Mouse (Mus musculus) stomach, postnatal 0 days (tissue): ENCODE data around the gene Nmral1. TPM values are rescaled to one million over a fixed set of nuclear protein-coding genes. Genes with fewer than 3 reads are reported as not detected.

Source experiments
- ATAC-seq: fragments of 200-750 bp; cut with Nextera tagmentation; 2 replicates; pipeline ENCODE4 v1.8.0; 2017; ENCODE audit not compliant: low FRiP score, low TSS enrichment
- DNase-seq: peaks from one replicate; pipeline ENCODE4 v3.0.0-alpha.2; 2016; ENCODE audit warnings: low spot score
- H3K27ac ChIP-seq: fragments of 300-500 bp; sonication (generic); replicated peaks from 2 replicates; pipeline ENCODE4 v1.5.1; 2014; ENCODE audit warnings: mild to moderate bottlenecking, control low read depth
- H3K27me3 ChIP-seq: fragments of 300-500 bp; sonication (generic); 2 replicates; pipeline ENCODE4 v1.6.1; 2014; ENCODE audit warnings: low read length; ENCODE audit not compliant: control insufficient read depth, insufficient read depth
- H3K36me3 ChIP-seq: fragments of 300-500 bp; sonication (generic); 2 replicates; pipeline ENCODE4 v1.6.1; 2014; ENCODE audit warnings: low read length, mixed read lengths; ENCODE audit not compliant: control insufficient read depth, insufficient read depth
- H3K4me1 ChIP-seq: fragments of 300-500 bp; sonication (generic); replicated peaks from 2 replicates; pipeline ENCODE4 v1.6.1; 2014; ENCODE audit warnings: antibody characterized with exemption; ENCODE audit not compliant: control insufficient read depth, insufficient read depth
- H3K4me2 ChIP-seq: fragments of 300-500 bp; sonication (generic); replicated peaks from 2 replicates; pipeline ENCODE4 v1.6.1; 2014; ENCODE audit warnings: low read depth, mild to moderate bottlenecking, control low read depth, moderate library complexity
- H3K4me3 ChIP-seq: fragments of 300-500 bp; sonication (generic); 2 replicates; pipeline ENCODE4 v1.5.1; 2014; ENCODE audit warnings: low read depth, low read length, control low read depth
- H3K9ac ChIP-seq: fragments of 300-500 bp; sonication (generic); 2 replicates; pipeline ENCODE4 v1.6.1; 2014; ENCODE audit warnings: mild to moderate bottlenecking, low read length, control low read depth, mixed read lengths
- H3K9me3 ChIP-seq: fragments of 300-500 bp; sonication (generic); 2 replicates; pipeline ENCODE4 v1.6.1; 2016; ENCODE audit warnings: low read length; ENCODE audit not compliant: control insufficient read depth
- CTCF ChIP-seq: IDR thresholded peaks from 2 replicates; pipeline ENCODE4 v1.5.1; 2016; ENCODE audit warnings: antibody characterized with exemption, low read depth, mild to moderate bottlenecking, moderate library complexity
- EP300 ChIP-seq: optimal IDR thresholded peaks from 2 replicates; pipeline ENCODE3; 2016; ENCODE audit warnings: antibody characterized with exemption
- WGBS: fragments of 180-500 bp; shearing (Covaris S2); extraction: QIAGEN DNeasy Blood & Tissue Kit; methylation state at CpG from one replicate; pipeline ENCODE4 v1.1.7; 2014; 5-methylcytosine and 5-hydroxymethylcytosine counted together
- polyA plus RNA-seq: library from polyadenylated mRNA; unstranded; fragments of >200 nt; fragmentation: Nextera tagmentation; extraction: Ambion mirVana; gene quantifications from 2 replicates; pipeline ENCODE4 v1.2.1, GENCODE M21; 2015

Nmral1 gene
- polyA plus RNA-seq, 1 experiment from 2014 or later, result 15.5 TPM

DNA sequence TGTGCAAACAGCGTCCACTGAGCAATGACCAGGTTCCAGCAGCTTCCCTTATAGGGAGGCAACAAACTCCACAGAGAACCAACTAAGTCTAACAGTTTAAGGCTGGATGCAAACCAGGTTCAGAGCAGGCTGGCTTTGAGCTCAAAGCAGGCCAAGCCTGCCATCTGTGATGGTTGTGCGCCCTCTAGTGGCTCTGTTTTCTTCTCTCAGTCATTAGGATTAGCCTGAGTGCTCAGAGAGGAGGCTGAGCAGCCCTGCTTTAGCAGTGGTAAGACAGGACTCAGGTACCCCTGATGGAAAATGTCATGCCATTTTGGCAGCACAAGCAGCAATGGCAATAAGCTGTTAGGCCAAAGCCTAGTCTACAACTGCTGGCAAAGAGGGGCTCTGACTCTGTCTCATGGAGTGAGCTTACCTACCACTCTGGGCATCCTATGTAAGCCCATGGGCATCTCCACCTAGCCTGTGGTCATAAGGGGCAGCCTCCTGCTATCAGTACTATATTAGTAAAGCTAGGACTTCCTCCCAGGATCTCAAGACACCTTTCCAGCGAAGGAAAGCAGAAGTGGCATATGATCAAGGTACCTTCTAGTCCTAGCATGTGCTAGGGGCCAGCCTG is 51.9 kb downstream of the Nmral1 start:
- no peak overlapping the region for H3K27ac ChIP-seq

DNA sequence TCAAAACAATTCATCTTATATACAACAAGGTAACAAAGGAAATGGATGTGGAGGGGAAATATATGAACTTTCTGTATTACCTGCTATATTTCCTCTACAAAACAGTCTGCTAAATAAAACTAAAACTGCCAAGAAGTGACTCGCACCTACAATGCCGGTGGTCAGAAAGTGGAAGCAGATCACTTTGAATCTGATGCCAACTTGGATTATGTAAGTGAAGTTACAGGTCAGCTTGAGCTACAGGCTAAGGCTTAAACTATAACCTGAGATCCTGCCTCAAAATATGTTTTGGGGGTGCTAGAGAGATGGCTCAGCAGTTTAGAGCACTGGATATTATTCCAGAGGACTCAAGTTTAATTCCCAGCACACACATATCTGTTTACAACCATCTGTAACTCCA is 53.4 kb downstream of the Nmral1 start:
- Histone ChIP-seq H3K4me2 (no peak overlapping the region), H3K36me3 (peaks cover 5% of the 10 kb centered on the region), H3K4me3 (no peak overlapping the region), H3K27ac (no peak overlapping the region), H3K9me3 (no peaks in the 10 kb centered on the region), H3K27me3 (no peaks in the 10 kb centered on the region), H3K9ac (no peak overlapping the region), H3K4me1 (no peaks in the 10 kb centered on the region)
- ATAC-seq (no peak), DNase-seq (no peak)
- WGBS, result 89% methylated on average over 2 of the region's 2 CpGs
- TF ChIP-seq CTCF (no peak), EP300 (no peak)

More for the DNA sequence above, 51.9 kb downstream of the Nmral1 start:
- H3K36me3 ChIP-seq, result peaks cover 5% of the 10 kb centered on the region; the same call in 1 of the 2 replicates
- peak; percentile 85 for ATAC-seq
- no peak overlapping the region for H3K4me3 ChIP-seq
- H3K9ac ChIP-seq, result no peak overlapping the region
- H3K4me2 ChIP-seq, result no peak overlapping the region
- no peaks in the 10 kb centered on the region for H3K4me1 ChIP-seq
- 21% methylated on average over 3 of the region's 3 CpGs for WGBS
- DNase-seq, result peak; percentile 85
- H3K9me3 ChIP-seq, result no peaks in the 10 kb centered on the region
- no peak for TF ChIP-seq EP300
- TF ChIP-seq CTCF, result peak; percentile 98
- no peaks in the 10 kb centered on the region for H3K27me3 ChIP-seq

DNA sequence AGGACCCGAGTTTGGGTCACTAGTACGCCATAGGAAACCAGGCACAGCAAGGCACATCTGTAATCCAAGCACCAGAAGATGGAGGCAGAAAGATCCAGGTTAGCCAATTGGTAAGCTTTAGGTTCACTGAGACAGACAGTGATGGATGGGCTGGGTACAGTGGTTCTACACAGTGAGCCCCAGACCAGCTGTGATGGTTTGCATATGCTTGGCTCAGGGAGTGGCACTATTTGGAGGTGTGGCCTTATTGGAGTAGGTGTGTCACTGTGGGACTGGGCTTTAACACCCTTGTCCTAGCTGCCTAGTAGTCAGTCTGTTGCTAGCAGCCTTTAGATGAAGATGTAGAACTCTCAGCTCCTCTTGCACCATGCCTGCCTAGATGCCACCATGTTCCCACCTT is 55.4 kb downstream of the Nmral1 start:
- ATAC-seq (no peak), DNase-seq (no peak)
- H3K9ac ChIP-seq, result no peak overlapping the region
- no peak overlapping the region for H3K27ac ChIP-seq
- TF ChIP-seq CTCF (no peak), EP300 (no peak)
- WGBS, result 85% methylated on average over 2 of the region's 2 CpGs
- no peak overlapping the region for H3K4me2 ChIP-seq
- no peak overlapping the region for H3K4me3 ChIP-seq
- H3K27me3 ChIP-seq, result no peaks in the 10 kb centered on the region
- no peaks in the 10 kb centered on the region for H3K4me1 ChIP-seq
- no peaks in the 10 kb centered on the region for H3K9me3 ChIP-seq
- H3K36me3 ChIP-seq, result peaks cover 5% of the 10 kb centered on the region

DNA sequence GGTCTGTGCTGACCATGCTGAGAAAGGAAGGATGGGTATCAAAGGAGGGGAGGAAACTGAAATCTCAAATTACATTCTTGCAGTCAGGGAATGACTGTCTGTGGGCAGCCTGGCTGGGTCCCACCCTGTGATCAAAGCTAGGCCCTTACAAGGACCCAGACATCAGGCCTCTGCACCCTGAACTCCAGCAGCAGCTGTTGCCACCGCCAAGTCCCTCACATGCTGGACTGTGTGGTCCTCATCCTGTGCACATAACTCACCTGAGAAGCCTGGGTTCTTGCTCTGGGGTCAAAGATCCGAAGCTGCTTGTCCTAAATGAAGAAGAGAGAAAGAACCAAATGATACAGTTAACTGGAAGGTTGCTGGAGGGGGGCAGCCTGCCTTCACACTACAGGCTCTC is 57.6 kb downstream of the Nmral1 start:
- Histone ChIP-seq H3K27me3 (no peaks in the 10 kb centered on the region), H3K27ac (no peak overlapping the region), H3K36me3 (peaks cover 3% of the 10 kb centered on the region; the same call in 1 of the 2 replicates), H3K4me2 (no peak overlapping the region), H3K9me3 (no peaks in the 10 kb centered on the region), H3K9ac (no peak overlapping the region; the same call in 1 of the 2 replicates), H3K4me1 (no peaks in the 10 kb centered on the region), H3K4me3 (no peak overlapping the region)
- TF ChIP-seq EP300, result no peak
- TF ChIP-seq CTCF, result no peak
- WGBS, result 78% methylated on average over 2 of the region's 2 CpGs
- DNase-seq (no peak), ATAC-seq (no peak)

Other genes with a start within 250 kb of the Nmral1 start
- 2.8 and 3.1 TPM in 2 replicates for gene Srl, start 177.5 kb downstream of the Nmral1 start, polyA plus RNA-seq
- 8.9 and 10.6 TPM in 2 replicates for gene Tfap4, start 159.5 kb downstream of the Nmral1 start, polyA plus RNA-seq
- 11.6 and 11.7 TPM in 2 replicates for gene Glis2, start 124.6 kb downstream of the Nmral1 start, polyA plus RNA-seq
- gene Pam16, start 94.4 kb downstream of the Nmral1 start, polyA plus RNA-seq, result 65.4 and 71.9 TPM in 2 replicates
- 8.8 and 9.6 TPM in 2 replicates for gene Vasn, start 79.4 kb downstream of the Nmral1 start, polyA plus RNA-seq
- gene Dnaja3, start 79.4 kb downstream of the Nmral1 start, polyA plus RNA-seq, result 47.0 and 49.2 TPM in 2 replicates
- gene Coro7, start 39.6 kb downstream of the Nmral1 start, polyA plus RNA-seq, result 7.6 and 8.1 TPM in 2 replicates
- gene Hmox2, start 7.0 kb upstream of the Nmral1 start, polyA plus RNA-seq, result 57.4 and 60.6 TPM in 2 replicates
- gene Cdip1, start 70.9 kb upstream of the Nmral1 start, polyA plus RNA-seq, result 35.4 and 38.8 TPM in 2 replicates
- 0.23 and 0.32 TPM in 2 replicates for gene 4930562C15Rik, start 116.1 kb upstream of the Nmral1 start, polyA plus RNA-seq
- 32.1 and 40.0 TPM in 2 replicates for gene Ubald1, start 161.0 kb upstream of the Nmral1 start, polyA plus RNA-seq
- 43.0 and 44.0 TPM in 2 replicates for gene Mgrn1, start 166.9 kb upstream of the Nmral1 start, polyA plus RNA-seq
- gene Nudt16l1, start 219.4 kb upstream of the Nmral1 start, polyA plus RNA-seq, result 92.9 and 93.6 TPM in 2 replicates
- 21.6 and 22.7 TPM in 2 replicates for gene Anks3, start 244.8 kb upstream of the Nmral1 start, polyA plus RNA-seq